In genomic region chr1:181647467-181647866, GRCm38 (mm10) we compare ENCODE assay signal across 17 mouse cellular contexts.
DNase-seq lines count a peak whose midpoint lies in the region; ATAC-seq and TF ChIP-seq lines count a peak whose summit lies in the region.
"Had no signal": no experiment of that assay in that cellular context is flagged by ENCODE, and none has a peak within 500 bp of the region (broad histone marks: within the 10 kb centered on the region; RNA-seq: fewer than 3 reads in every experiment).

No protein-coding gene starts in this region.

- no peak for ATAC-seq in liver, embryonic 11.5 days (replicated peaks; ENCODE audit: low FRiP score)
- ATAC-seq: lung, postnatal 0 days had no signal

- no peak overlapping the region for H3K4me2 ChIP-seq in liver, embryonic 11.5 days
- H3K4me2 ChIP-seq: forebrain, embryonic 12.5 days; hindbrain, embryonic 14.5 days had no signal

- 66% methylated on average over 8 of the region's 8 CpGs for WGBS in thymus, adult 2 months
- WGBS in liver, embryonic 11.5 days = 39% methylated on average over 8 of the region's 8 CpGs

- no peaks in the 10 kb centered on the region for H3K4me1 ChIP-seq in thymus, adult 2 months (replicated peaks; ENCODE audit: control insufficient read depth, insufficient read depth, low read length)
- no peaks in the 10 kb centered on the region for H3K4me1 ChIP-seq in liver, embryonic 11.5 days (replicated peaks; ENCODE audit: control insufficient read depth, insufficient read depth, low read length)
- H3K4me1 ChIP-seq: forebrain, embryonic 12.5 days; megakaryocyte, embryonic 14.5 days had no signal

- no peaks in the 10 kb centered on the region for H3K27me3 ChIP-seq in thymus, adult 2 months (ENCODE audit: control insufficient read depth, insufficient read depth, low read length)
- no peaks in the 10 kb centered on the region for H3K27me3 ChIP-seq in liver, embryonic 11.5 days (replicated peaks; ENCODE audit: control insufficient read depth, insufficient read depth, low read length)
- H3K27me3 ChIP-seq: forebrain, embryonic 12.5 days had no signal

- H3K4me3 ChIP-seq in thymus, adult 2 months (ENCODE audit: control insufficient read depth, insufficient read depth, low read length) = no peak overlapping the region
- no peak overlapping the region for H3K4me3 ChIP-seq in liver, embryonic 11.5 days (ENCODE audit: low read depth, low read length)
- H3K4me3 ChIP-seq: forebrain, embryonic 12.5 days; megakaryocyte, embryonic 14.5 days had no signal

- TF ChIP-seq POLR2A in thymus, adult 2 months (IDR thresholded peaks at IDR 0.05; ENCODE audit: control insufficient read depth, extremely low read depth, insufficient read depth, low read length, poor library complexity) = no peak

- no peak overlapping the region for H3K9ac ChIP-seq in liver, embryonic 11.5 days (ENCODE audit: low read depth, low read length)
- H3K9ac ChIP-seq: forebrain, embryonic 12.5 days; hindbrain, embryonic 14.5 days had no signal

- no peaks in the 10 kb centered on the region for H3K9me3 ChIP-seq in liver, embryonic 11.5 days (ENCODE audit: control insufficient read depth, low read length)
- H3K9me3 ChIP-seq: forebrain, embryonic 12.5 days; megakaryocyte, embryonic 14.5 days had no signal

- no peak for TF ChIP-seq CTCF in thymus, adult 2 months (IDR thresholded peaks at IDR 0.05; ENCODE audit: borderline replicate concordance, control insufficient read depth, extremely low read depth, insufficient read depth, low read length, poor library complexity)

- DNase-seq in thymus, adult 2 months = peak; percentile 2
- no peak for DNase-seq in thymus, adult 18-20 months
- DNase-seq in embryo, embryonic 10.5 days (ENCODE audit: low spot score) = peak; percentile 53
- peak; percentile 36 for DNase-seq in liver, embryonic 11.5 days (ENCODE audit: low spot score)
- no peak for DNase-seq in layer of hippocampus, adult 11-12 months (ENCODE audit: low spot score)
- no peak for DNase-seq in cerebellum, postnatal 25 days
- no peak for DNase-seq in layer of hippocampus, postnatal 14 days (ENCODE audit: low spot score in 2 of 2)
- DNase-seq: adrenal gland, adult 2 months; gastrocnemius, postnatal 25 days; heart, postnatal 10 days; kidney, adult 11 months; kidney, postnatal 25 days; right cerebral cortex, postnatal 25 days had no signal

- H3K27ac ChIP-seq in thymus, adult 2 months (ENCODE audit: control insufficient read depth, insufficient read depth, low read length) = no peak overlapping the region
- H3K27ac ChIP-seq in liver, embryonic 11.5 days (ENCODE audit: low read depth, low read length) = no peak overlapping the region
- H3K27ac ChIP-seq: forebrain, embryonic 12.5 days; hindbrain, embryonic 14.5 days had no signal

- H3K36me3 ChIP-seq in thymus, adult 2 months (ENCODE audit: control insufficient read depth, insufficient read depth, low read length) = no peaks in the 10 kb centered on the region
- no peaks in the 10 kb centered on the region for H3K36me3 ChIP-seq in liver, embryonic 11.5 days (ENCODE audit: control insufficient read depth, insufficient read depth, low read length)
- H3K36me3 ChIP-seq: forebrain, embryonic 12.5 days had no signal

Comparison
In these comparisons a context has a peak if more than half of its experiments do, and no peak if none do; other contexts are left out.
1. DNase-seq: peak in thymus, adult 2 months (single experiment), embryo, embryonic 10.5 days (single experiment) and liver, embryonic 11.5 days (single experiment); none in thymus, adult 18-20 months (0 of 2), layer of hippocampus, adult 11-12 months (single experiment), cerebellum, postnatal 25 days (0 of 2) and layer of hippocampus, postnatal 14 days (0 of 2).